Comparison of ENCODE assay signal across 9 mouse cellular contexts in the genomic region with DNA sequence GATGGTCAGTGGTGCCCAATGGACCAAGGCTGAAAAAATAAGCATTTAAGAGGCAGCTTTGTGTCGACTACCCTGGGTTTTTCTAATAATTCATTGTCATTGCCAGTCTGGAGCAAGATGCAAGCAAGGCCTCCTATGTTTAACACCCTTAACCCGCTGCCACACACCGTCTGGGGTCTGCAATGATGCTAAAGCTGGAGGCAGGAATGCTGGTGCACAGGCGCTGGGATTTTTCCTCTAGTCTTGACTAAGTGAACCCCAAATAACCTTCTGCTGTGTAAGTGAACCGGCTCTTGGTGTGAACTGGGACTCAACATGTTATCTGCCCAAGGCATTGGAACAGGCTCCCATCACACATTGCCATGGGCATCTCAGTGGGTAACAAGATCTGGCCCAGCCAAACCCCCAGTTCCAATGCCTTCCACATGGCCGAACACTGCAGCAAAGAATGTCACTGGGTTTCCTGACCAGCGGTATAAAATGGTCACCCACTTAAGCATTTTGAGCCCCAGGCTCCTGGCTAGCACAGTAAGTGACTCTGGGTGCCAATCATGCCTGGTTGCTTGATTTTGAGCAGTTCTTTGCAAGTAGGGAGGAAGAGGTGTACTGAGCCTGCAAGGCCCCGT.
DNase-seq lines count a peak whose midpoint lies in the region; ATAC-seq and TF ChIP-seq lines count a peak whose summit lies in the region.
"Had no signal": no experiment of that assay in that cellular context is flagged by ENCODE, and none has a peak within 500 bp of the region (broad histone marks: within the 10 kb centered on the region; RNA-seq: fewer than 3 reads in every experiment).

No protein-coding gene starts in this region.

- WGBS in kidney, adult 2 months, result 60% methylated on average over 8 of the region's 8 CpGs
- WGBS in hindbrain, embryonic 12.5 days, result 56% methylated on average over 8 of the region's 8 CpGs
- 58% methylated on average over 8 of the region's 8 CpGs for whole genome bisulfite sequencing in neural tube, embryonic 12.5 days

- no peak for ATAC-seq in hindbrain, embryonic 12.5 days (ENCODE audit: low FRiP score)
- ATAC-seq in neural tube, embryonic 12.5 days (ENCODE audit: low FRiP score, low read depth), result no peak
- ATAC-seq in cerebellum, adult (ENCODE audit: insufficient number of reproducible peaks, low FRiP score, low TSS enrichment), result no peak

- H3K4me2 ChIP-seq in hindbrain, embryonic 12.5 days (replicated peaks), result no peak overlapping the region
- no peak overlapping the region for H3K4me2 ChIP-seq in neural tube, embryonic 12.5 days (replicated peaks)

- 0 out of 2 replicates have a peak overlapping the region, but pooled peaks have one; percentile 40 for H3K27ac ChIP-seq in kidney, adult 2 months (ENCODE audit: insufficient read depth, low read depth, low read length)
- peak overlapping the region; percentile 92 for H3K27ac ChIP-seq in hindbrain, embryonic 12.5 days
- peak overlapping the region; percentile 1; the same call in 1 of the 2 replicates for H3K27ac ChIP-seq in neural tube, embryonic 12.5 days

- peaks cover 6% of the 10 kb centered on the region; the same call in 1 of the 2 replicates for H3K4me1 ChIP-seq in kidney, adult 2 months (ENCODE audit: control insufficient read depth, insufficient read depth, low read length)
- peaks cover 49% of the 10 kb centered on the region for H3K4me1 ChIP-seq in hindbrain, embryonic 12.5 days
- peaks cover 43% of the 10 kb centered on the region for H3K4me1 ChIP-seq in neural tube, embryonic 12.5 days

- no peak overlapping the region for H3K9ac ChIP-seq in hindbrain, embryonic 12.5 days
- no peak overlapping the region for H3K9ac ChIP-seq in neural tube, embryonic 12.5 days

- no peak for TF ChIP-seq POLR2A in kidney, adult 2 months (IDR thresholded peaks at IDR 0.05; ENCODE audit: low read depth, low read length)

- no peak for TF ChIP-seq CTCF in kidney, adult 2 months (conservative IDR thresholded peaks at IDR 0.05; ENCODE audit: insufficient read depth, insufficient read length, low read depth, low read length)

- H3K4me3 ChIP-seq in kidney, adult 2 months (ENCODE audit: insufficient read depth, low read depth, low read length), result no peak overlapping the region
- H3K4me3 ChIP-seq in hindbrain, embryonic 12.5 days, result no peak overlapping the region
- no peak overlapping the region for H3K4me3 ChIP-seq in neural tube, embryonic 12.5 days

- DNase-seq in kidney, adult 2 months, result peak; percentile 13
- DNase-seq in kidney, postnatal 10 days, result no peak
- DNase-seq in embryo, embryonic 9.5 days (ENCODE audit: extremely low spot score), result peak; percentile 12
- DNase-seq in left cerebral cortex, adult 8-10 months (ENCODE audit: low spot score in 2 of 2), result no peak
- DNase-seq in T-cell, adult 2 months (ENCODE audit: low spot score), result no peak
- DNase-seq: thymus, postnatal 25 days had no signal

- H3K9me3 ChIP-seq in hindbrain, embryonic 12.5 days (replicated peaks), result no peaks in the 10 kb centered on the region
- no peaks in the 10 kb centered on the region for H3K9me3 ChIP-seq in neural tube, embryonic 12.5 days

- H3K27me3 ChIP-seq in kidney, adult 2 months (replicated peaks; ENCODE audit: control insufficient read depth, insufficient read depth, low read length), result no peaks in the 10 kb centered on the region
- H3K27me3 ChIP-seq in hindbrain, embryonic 12.5 days, result no peaks in the 10 kb centered on the region
- no peaks in the 10 kb centered on the region for H3K27me3 ChIP-seq in neural tube, embryonic 12.5 days (replicated peaks)

- H3K36me3 ChIP-seq in kidney, adult 2 months (ENCODE audit: control insufficient read depth, insufficient read depth, low read length), result no peaks in the 10 kb centered on the region
- no peaks in the 10 kb centered on the region for H3K36me3 ChIP-seq in hindbrain, embryonic 12.5 days
- no peaks in the 10 kb centered on the region for H3K36me3 ChIP-seq in neural tube, embryonic 12.5 days

Comparison
In these comparisons a context has a peak if more than half of its experiments do, and no peak if none do; other contexts are left out.
1. DNase-seq: peak in kidney, adult 2 months (single experiment) and embryo, embryonic 9.5 days (single experiment); none in kidney, postnatal 10 days (single experiment), left cerebral cortex, adult 8-10 months (0 of 2) and T-cell, adult 2 months (single experiment).
2. H3K27ac ChIP-seq: peak in every context shown above with its lines; median percentile 92 in hindbrain, embryonic 12.5 days; 40 in kidney, adult 2 months; 1 in neural tube, embryonic 12.5 days.